Mouse (Mus musculus) kidney, adult 18-20 months (tissue): Measurements from ENCODE around the gene Ncapg2.
A peak's percentile ranks its signal among the peaks of the same experiment; 100 is the strongest.

Experiments used
- DNase-seq: peaks from one replicate; pipeline ENCODE4 v3.0.0; 2021

The Ncapg2 gene

GRCm38 (mm10) chr12:116405045-116405835, at the start of gene Ncapg2:
Gene Ncapg2 (plus strand): TSS chr12:116405402.
- DNase-seq: peak; percentile 98

- no peak for DNase-seq
Measured at GRCm38 (mm10) chr12:116362091-116362490, 43.1 kb upstream of the Ncapg2 start.

- DNase-seq: no peak
Measured at GRCm38 (mm10) chr12:116366900-116367299, 38.3 kb upstream of the Ncapg2 start.

GRCm38 (mm10) chr12:116367346-116367745, 37.9 kb upstream of the Ncapg2 start:
- DNase-seq: no peak

GRCm38 (mm10) chr12:116368857-116369256, 36.3 kb upstream of the Ncapg2 start:
- no peak for DNase-seq

GRCm38 (mm10) chr12:116383101-116383500, 22.1 kb upstream of the Ncapg2 start:
- DNase-seq: no peak

GRCm38 (mm10) chr12:116383995-116384394, 21.2 kb upstream of the Ncapg2 start:
- DNase-seq: no peak

GRCm38 (mm10) chr12:116386802-116387201, 18.4 kb upstream of the Ncapg2 start:
- no peak for DNase-seq

GRCm38 (mm10) chr12:116389868-116390267, 15.3 kb upstream of the Ncapg2 start:
- DNase-seq: no peak

- no peak for DNase-seq
Measured at GRCm38 (mm10) chr12:116394327-116394726, 10.9 kb upstream of the Ncapg2 start.

GRCm38 (mm10) chr12:116395312-116395711, 9.9 kb upstream of the Ncapg2 start:
- no peak for DNase-seq

- no peak for DNase-seq
Measured at GRCm38 (mm10) chr12:116396072-116396695, 9.0 kb upstream of the Ncapg2 start.

- no peak for DNase-seq
Measured at GRCm38 (mm10) chr12:116404012-116404679, 1.1 kb upstream of the Ncapg2 start.

GRCm38 (mm10) chr12:116405836-116406155, 594 bp downstream of the Ncapg2 start:
- no peak for DNase-seq

- no peak for DNase-seq
Measured at GRCm38 (mm10) chr12:116407883-116408282, 2.7 kb downstream of the Ncapg2 start.

- no peak for DNase-seq
Measured at GRCm38 (mm10) chr12:116414941-116415340, 9.7 kb downstream of the Ncapg2 start.

GRCm38 (mm10) chr12:116416514-116416913, 11.3 kb downstream of the Ncapg2 start:
- no peak for DNase-seq

GRCm38 (mm10) chr12:116421656-116422055, 16.5 kb downstream of the Ncapg2 start:
- DNase-seq: no peak

GRCm38 (mm10) chr12:116425392-116425791, 20.2 kb downstream of the Ncapg2 start:
- no peak for DNase-seq

- no peak for DNase-seq
Measured at GRCm38 (mm10) chr12:116433742-116434141, 28.5 kb downstream of the Ncapg2 start.

- DNase-seq: no peak
Measured at GRCm38 (mm10) chr12:116435232-116435631, 30.0 kb downstream of the Ncapg2 start.

- no peak for DNase-seq
Measured at GRCm38 (mm10) chr12:116436125-116436524, 30.9 kb downstream of the Ncapg2 start.

- peak; percentile 55 for DNase-seq
Measured at GRCm38 (mm10) chr12:116438591-116438990, 33.4 kb downstream of the Ncapg2 start.

- no peak for DNase-seq
Measured at GRCm38 (mm10) chr12:116442184-116442583, 37.0 kb downstream of the Ncapg2 start.
